Mouse (Mus musculus) megakaryocyte progenitor cell, adult 5-6 weeks (primary cell): Measurements from ENCODE around the gene Ermp1. TPM values are rescaled to one million over a fixed set of nuclear protein-coding genes. Genes with fewer than 3 reads are reported as not detected.

Experiments used
- ATAC-seq: replicated peaks from 2 replicates; pipeline ENCODE4 v1.8.0; 2016; ENCODE audit warnings: mild to moderate bottlenecking, moderate TSS enrichment, inconsistent platforms; ENCODE audit not compliant: poor library complexity
- total RNA-seq, 2 experiments: library from RNA; stranded (forward) in 1 of 2; stranded (reverse) in 1 of 2; fragments of 157-497, 149-512 nt in 1 of 2; fragments of 200-1000 nt in 1 of 2; gene quantifications; 2 replicates each; pipeline versions ENCODE4 v1.2.3 to v1.2.4; 2015 to 2017

The Ermp1 gene
- total RNA-seq, 2 experiments from 2014 or later = 42.5 to 44.8 TPM

GRCm38 (mm10) chr19:29663780-29664179 is 15.6 kb upstream of the Ermp1 start:
- ATAC-seq = no peak

DNA sequence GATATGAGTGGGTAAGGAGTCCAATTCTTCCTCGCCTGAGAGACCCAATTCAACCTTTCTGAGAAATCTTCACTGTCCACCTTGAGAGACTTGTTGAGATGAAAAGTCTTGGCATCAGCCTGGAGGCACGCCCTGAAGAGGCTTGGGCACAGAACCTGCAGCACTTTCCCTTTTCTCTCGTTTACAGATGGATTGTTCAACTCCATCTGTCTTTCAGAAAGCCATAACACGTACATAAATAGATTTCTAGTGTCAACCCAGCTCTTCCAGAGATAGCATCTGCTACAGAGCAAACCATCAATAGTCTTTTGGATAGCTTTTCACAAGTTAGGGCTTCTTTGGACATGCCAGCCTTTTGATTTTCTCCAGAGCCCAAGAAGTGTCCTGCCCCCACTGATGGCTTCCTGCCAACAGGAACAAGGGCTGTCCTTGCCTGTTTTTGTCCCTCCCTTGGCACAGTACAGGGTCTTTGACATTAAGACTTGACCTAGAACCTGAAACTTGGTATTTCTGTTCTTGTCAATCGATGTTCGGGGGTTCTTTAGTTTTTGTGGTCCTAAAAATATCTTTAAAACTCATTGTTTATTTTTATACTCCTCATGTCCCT is 13.9 kb upstream of the Ermp1 start:
- ATAC-seq = no peak

GRCm38 (mm10) chr19:29660835-29661764 is 12.9 kb upstream of the Ermp1 start:
- ATAC-seq = peak; percentile 44

- no peak for ATAC-seq
Measured at GRCm38 (mm10) chr19:29659705-29660104, 11.5 kb upstream of the Ermp1 start.

DNA sequence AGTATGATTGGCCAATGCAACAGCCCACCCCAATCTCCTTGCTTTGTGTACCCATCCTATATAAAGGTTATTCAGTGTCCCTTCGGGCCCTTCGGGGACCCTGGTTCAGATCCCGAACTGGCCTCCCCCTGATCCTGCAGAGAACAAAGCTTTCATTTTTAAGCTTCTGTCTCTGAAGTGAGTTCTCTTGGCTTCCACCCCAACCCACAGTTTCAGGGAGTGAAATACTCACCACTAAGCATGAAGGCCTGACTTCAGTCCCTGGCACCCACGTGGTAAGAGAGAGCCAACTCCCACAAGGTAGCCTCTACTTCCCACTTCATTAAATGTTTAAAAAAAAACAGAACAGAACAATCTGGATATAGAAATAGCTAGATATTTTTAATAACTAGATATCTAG is 10.6 kb upstream of the Ermp1 start:
- ATAC-seq = no peak

- no peak for ATAC-seq
Measured at GRCm38 (mm10) chr19:29657558-29657957, 9.3 kb upstream of the Ermp1 start.

GRCm38 (mm10) chr19:29657033-29657432 is 8.8 kb upstream of the Ermp1 start:
- ATAC-seq = no peak

GRCm38 (mm10) chr19:29656620-29657019 is 8.4 kb upstream of the Ermp1 start:
- no peak for ATAC-seq

- no peak for ATAC-seq
Measured at GRCm38 (mm10) chr19:29656029-29656428, 7.8 kb upstream of the Ermp1 start.

- ATAC-seq = no peak
Measured at GRCm38 (mm10) chr19:29655148-29655547, 6.9 kb upstream of the Ermp1 start.

DNA sequence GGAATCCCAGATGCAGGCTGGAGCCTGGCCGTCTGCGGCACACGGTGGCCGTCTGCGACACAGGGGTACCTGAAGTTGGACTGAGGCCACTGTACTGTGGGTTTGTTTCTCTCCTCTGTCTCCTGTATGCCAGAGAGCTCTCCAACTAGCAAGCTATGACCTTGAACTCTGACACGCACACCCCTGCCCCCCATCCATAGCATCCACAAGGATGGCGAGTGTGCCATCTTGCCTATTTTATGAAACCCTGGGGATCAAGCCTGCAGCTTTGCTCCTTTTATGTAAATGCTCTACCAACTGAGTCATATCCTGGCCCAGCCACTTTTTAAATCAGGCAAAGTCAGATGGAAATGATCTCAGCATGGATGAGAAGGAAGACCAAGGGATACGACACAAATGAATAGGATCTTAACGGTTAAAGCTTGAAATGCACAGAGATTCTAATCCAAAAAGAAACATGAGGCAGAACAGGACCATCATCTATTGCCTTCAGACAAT is 5.6 kb upstream of the Ermp1 start:
- no peak for ATAC-seq

DNA sequence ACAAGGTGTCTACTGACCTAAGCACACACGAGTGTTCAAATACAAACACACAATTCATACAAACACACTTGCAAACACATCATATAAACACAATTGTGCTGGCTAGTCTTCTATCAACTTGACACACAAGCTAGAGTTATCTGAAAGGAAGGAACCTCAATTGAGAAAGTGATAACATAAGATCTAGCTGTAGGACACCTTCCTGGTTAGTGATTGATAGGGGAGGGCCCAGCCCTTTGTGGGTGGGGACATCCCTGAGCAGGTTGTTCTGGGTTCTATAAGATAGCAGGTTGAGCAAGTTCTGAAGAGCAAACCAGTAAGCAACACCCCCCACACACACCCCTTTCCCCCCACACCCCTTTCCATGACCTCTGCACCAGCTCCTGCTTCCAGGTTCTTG is 1.5 kb upstream of the Ermp1 start:
- no peak for ATAC-seq

- ATAC-seq = no peak
Measured at GRCm38 (mm10) chr19:29648550-29648914, 317 bp upstream of the Ermp1 start.

DNA sequence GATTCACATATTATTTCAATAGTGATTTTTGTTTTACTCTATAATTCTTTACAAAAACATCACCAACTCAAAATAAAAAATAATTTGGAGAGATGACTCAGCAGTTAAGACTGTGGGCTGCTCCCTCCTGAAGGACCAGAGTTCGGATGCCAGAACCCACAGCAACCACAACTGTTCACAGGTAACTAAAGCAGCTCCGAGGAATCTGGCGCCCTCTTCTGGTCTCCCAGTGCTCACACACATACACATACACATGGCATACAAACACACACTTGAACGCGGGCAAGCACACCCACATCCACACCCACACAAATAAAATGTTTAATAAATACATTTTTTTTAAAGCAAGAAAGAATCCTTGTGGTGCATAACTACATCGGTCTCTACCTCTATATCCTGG is 3.5 kb downstream of the Ermp1 start:
- ATAC-seq = no peak

GRCm38 (mm10) chr19:29643194-29643922 is 4.9 kb downstream of the Ermp1 start:
- ATAC-seq = no peak

DNA sequence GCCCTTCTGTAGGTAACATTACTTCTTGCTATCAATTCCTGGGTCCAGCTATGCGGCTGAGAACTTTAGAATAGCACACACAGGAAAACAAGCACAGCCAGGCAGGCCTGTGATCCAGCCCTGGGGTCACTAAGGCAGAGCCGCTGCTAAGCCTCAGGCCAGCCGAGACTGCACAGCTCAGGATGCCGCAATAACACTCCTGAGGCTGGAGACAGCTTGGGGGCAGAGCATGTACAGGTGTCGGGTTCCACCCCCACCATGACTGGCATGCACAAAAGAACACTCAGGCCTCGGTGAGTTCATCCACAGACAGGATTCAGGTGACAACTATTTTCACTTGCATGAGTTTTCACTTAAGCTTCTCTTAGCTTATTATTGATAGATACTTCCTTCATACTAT is 6.0 kb downstream of the Ermp1 start:
- ATAC-seq = no peak

DNA sequence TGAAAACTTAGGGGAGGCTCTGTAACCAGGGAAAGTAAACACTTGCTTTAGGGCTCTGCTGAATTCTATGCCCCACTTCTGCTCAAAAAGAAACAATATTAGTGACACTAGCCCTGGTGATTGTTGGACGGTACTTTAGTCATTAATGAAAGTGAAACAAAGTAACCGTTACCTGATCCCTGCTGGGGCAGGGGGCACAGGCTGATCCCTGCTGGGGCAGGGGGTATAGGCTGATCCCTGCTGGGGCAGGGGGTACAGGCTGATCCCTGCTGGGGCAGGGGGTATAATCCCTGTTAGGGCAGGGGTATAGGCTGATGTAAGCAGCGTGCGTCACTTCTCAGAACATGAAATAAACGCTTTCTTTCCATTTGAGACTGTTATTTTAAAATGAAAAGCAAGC is 6.7 kb downstream of the Ermp1 start:
- no peak for ATAC-seq

DNA sequence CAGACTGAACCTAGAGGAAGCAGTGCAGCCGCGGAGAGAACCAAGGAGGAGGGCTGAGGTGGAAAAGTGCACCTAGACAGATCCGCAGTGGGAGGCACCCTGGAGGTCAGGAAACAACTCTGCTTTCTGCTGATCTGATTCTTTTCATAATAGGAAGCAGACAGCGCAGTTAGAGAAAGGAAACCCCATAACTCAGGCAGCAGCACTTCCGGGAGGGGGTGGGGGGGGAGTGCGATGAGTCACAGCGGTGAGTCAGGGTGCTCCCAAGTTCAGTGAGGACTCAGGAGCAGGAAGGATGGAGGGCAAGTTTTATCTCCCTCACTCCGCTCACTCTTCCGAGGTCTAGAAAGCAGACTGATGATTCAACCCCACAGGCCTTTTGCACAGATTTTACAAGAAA is 7.2 kb downstream of the Ermp1 start:
- ATAC-seq = peak; percentile 80

DNA sequence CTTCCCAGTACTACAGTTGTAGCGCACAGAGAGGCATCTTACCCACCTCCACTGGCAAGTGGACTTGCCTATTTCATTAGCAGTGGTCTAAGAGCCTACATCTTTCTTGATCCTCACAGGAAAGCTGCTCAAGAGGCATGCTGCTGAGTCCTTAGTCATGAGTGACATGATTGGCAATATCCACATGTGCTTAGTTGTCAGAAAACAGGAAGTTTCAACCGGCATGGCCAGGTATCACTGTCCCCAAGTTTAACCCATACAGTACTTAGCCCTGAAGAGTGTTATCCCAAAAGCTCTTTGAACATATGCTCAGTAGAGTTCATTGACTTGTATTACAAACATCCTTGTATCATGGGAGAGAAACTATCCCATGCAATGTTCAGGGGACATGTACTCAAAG is 36.1 kb downstream of the Ermp1 start:
- ATAC-seq = no peak

DNA sequence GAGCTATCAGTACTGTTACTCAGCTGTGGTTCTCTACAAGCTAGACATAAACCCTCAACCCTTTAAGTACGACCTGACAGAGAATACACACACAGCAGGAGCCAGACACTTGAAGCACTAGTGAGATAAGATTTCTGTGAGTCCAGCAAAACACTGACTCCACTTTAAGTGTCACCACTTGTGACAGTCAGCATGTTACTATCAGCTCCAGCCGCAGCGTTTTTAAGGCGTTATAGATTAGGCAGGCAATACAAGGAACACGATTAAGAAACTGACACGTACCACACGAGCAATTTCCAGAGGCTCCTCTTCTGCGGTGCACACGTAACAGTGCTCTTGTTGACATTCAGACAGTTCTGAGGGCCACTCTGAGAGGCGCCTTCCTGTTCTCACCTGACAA is 37.3 kb downstream of the Ermp1 start:
- ATAC-seq = peak; percentile 73

- ATAC-seq = no peak
Measured at GRCm38 (mm10) chr19:29608212-29608611, 40.0 kb downstream of the Ermp1 start.

DNA sequence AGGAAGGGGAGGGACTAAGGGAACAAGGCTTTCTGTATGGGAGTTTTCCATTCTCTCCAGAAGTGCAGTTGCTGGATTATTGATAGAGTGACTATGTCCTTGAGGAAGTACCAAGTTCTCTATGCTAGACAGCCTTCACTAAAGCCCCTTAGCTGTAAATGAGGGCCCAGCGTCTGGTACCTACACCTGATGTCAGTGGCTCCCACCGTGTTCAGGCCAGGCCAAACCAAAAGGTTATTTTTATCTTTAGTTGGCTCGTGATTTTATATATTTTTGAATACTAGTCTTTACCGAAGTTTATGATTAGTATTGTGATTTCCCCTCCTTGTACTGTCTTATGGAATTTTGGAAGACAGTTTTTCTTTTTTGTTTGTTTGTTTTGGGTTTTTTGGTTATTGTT is 40.7 kb downstream of the Ermp1 start:
- no peak for ATAC-seq
